Comparison of ENCODE assay signal across 24 mouse cellular contexts in genomic region chr4:46268564-46269247, GRCm38 (mm10).
DNase-seq lines count a peak whose midpoint lies in the region; ATAC-seq and TF ChIP-seq lines count a peak whose summit lies in the region.
"Had no signal": no experiment of that assay in that cellular context is flagged by ENCODE, and none has a peak within 500 bp of the region (broad histone marks: within the 10 kb centered on the region; RNA-seq: fewer than 3 reads in every experiment).

No protein-coding gene starts in this region.

- H3K4me1 ChIP-seq in kidney, embryonic 15.5 days: peaks cover 36% of the 10 kb centered on the region
- peaks cover 29% of the 10 kb centered on the region for H3K4me1 ChIP-seq in midbrain, embryonic 10.5 days
- no peaks in the 10 kb centered on the region for H3K4me1 ChIP-seq in midbrain, embryonic 16.5 days (ENCODE audit: control insufficient read depth, insufficient read depth, low read length)
- H3K4me1 ChIP-seq in heart, adult 2 months (ENCODE audit: control insufficient read depth, insufficient read depth, low read length): no peaks in the 10 kb centered on the region
- H3K4me1 ChIP-seq: liver, embryonic 13.5 days had no signal

- H3K4me3 ChIP-seq in kidney, embryonic 15.5 days (replicated peaks): no peak overlapping the region
- no peak overlapping the region for H3K4me3 ChIP-seq in midbrain, embryonic 10.5 days
- no peak overlapping the region for H3K4me3 ChIP-seq in midbrain, embryonic 16.5 days (ENCODE audit: low read depth, low read length)
- no peak overlapping the region for H3K4me3 ChIP-seq in heart, adult 2 months
- H3K4me3 ChIP-seq: hindbrain, embryonic 13.5 days; liver, embryonic 13.5 days; midbrain, embryonic 13.5 days; neural tube, embryonic 12.5 days had no signal

- TF ChIP-seq POLR2A in heart, adult 2 months (IDR thresholded peaks at IDR 0.05; ENCODE audit: insufficient read depth, low read depth, low read length): no peak

- TF ChIP-seq EP300 in heart, adult 2 months (IDR thresholded peaks at IDR 0.05; ENCODE audit: insufficient read depth, low read depth, low read length): no peak

- intact Hi-C loops in heart, adult 2 months (cut with DNase I): no loop called here

- WGBS in kidney, embryonic 15.5 days: 19% methylated on average over 6 of the region's 6 CpGs
- 32% methylated on average over 6 of the region's 6 CpGs for WGBS in midbrain, embryonic 10.5 days
- WGBS in midbrain, embryonic 16.5 days: 27% methylated on average over 6 of the region's 6 CpGs
- WGBS in heart, adult 2 months: 60% methylated on average over 6 of the region's 6 CpGs

- H3K9ac ChIP-seq in kidney, embryonic 15.5 days: no peak overlapping the region
- H3K9ac ChIP-seq in midbrain, embryonic 16.5 days (ENCODE audit: low read depth, low read length): no peak overlapping the region
- no peak overlapping the region for H3K9ac ChIP-seq in heart, adult 2 months (ENCODE audit: low read depth, low read length)
- H3K9ac ChIP-seq: hindbrain, embryonic 13.5 days; liver, embryonic 13.5 days; midbrain, embryonic 13.5 days; neural tube, embryonic 12.5 days had no signal

- no peaks in the 10 kb centered on the region for H3K27me3 ChIP-seq in kidney, embryonic 15.5 days
- peaks cover 74% of the 10 kb centered on the region for H3K27me3 ChIP-seq in midbrain, embryonic 10.5 days (ENCODE audit: low read depth, poor library complexity, severe bottlenecking)
- no peaks in the 10 kb centered on the region for H3K27me3 ChIP-seq in midbrain, embryonic 16.5 days (ENCODE audit: control insufficient read depth, insufficient read depth, low read depth, low read length)
- no peaks in the 10 kb centered on the region for H3K27me3 ChIP-seq in heart, adult 2 months (ENCODE audit: control insufficient read depth, insufficient read depth, low read length)
- H3K27me3 ChIP-seq: liver, embryonic 13.5 days; neural tube, embryonic 12.5 days had no signal

- 0 out of 2 replicates have a peak overlapping the region, but pooled peaks have one; percentile 3 for H3K4me2 ChIP-seq in kidney, embryonic 15.5 days
- no peak overlapping the region for H3K4me2 ChIP-seq in midbrain, embryonic 16.5 days (ENCODE audit: low read length)
- H3K4me2 ChIP-seq: hindbrain, embryonic 13.5 days; liver, embryonic 13.5 days; midbrain, embryonic 13.5 days; neural tube, embryonic 12.5 days had no signal

- H3K9me3 ChIP-seq in kidney, embryonic 15.5 days (replicated peaks): no peaks in the 10 kb centered on the region
- H3K9me3 ChIP-seq in midbrain, embryonic 10.5 days (replicated peaks): no peaks in the 10 kb centered on the region
- no peaks in the 10 kb centered on the region for H3K9me3 ChIP-seq in midbrain, embryonic 16.5 days (replicated peaks; ENCODE audit: control insufficient read depth, low read length, poor library complexity, severe bottlenecking)
- H3K9me3 ChIP-seq: hindbrain, embryonic 13.5 days; liver, embryonic 13.5 days; midbrain, embryonic 13.5 days; neural tube, embryonic 12.5 days had no signal

- peak; percentile 80 for ATAC-seq in kidney, embryonic 15.5 days (replicated peaks; ENCODE audit: low FRiP score)
- ATAC-seq in midbrain, embryonic 16.5 days: no peak
- ATAC-seq in CD4-positive, CD25-positive, alpha-beta regulatory T cell, adult 4 months: no peak
- ATAC-seq: activated CD4-positive, CD25-positive, alpha-beta regulatory T cell, adult 4 months; forebrain, embryonic 14.5 days; midbrain, embryonic 13.5 days had no signal

- DNase-seq in kidney, postnatal 25 days: no peak
- DNase-seq in midbrain, embryonic 10.5 days (ENCODE audit: low spot score): peak; percentile 19
- peak; percentile 53 for DNase-seq in hindlimb bud, embryonic 11.5 days (ENCODE audit: extremely low spot score, low read depth, low spot score)
- DNase-seq in heart, adult 2 months: no peak
- DNase-seq: adrenal gland, adult 8-10 months; cerebellum, adult 11-12 months; cerebellum, postnatal 10 days; gastrocnemius, postnatal 14 days; heart, adult 18-20 months; kidney, adult 8-10 months; liver, embryonic 13.5 days; lung, adult 2 months; right cerebral cortex, adult 18-20 months; right cerebral cortex, postnatal 4 days; thymus, postnatal 25 days had no signal

- H3K79me2 ChIP-seq in heart, adult 2 months (replicated peaks; ENCODE audit: control insufficient read depth, insufficient read depth, low read length): no peaks in the 10 kb centered on the region

- no peaks in the 10 kb centered on the region for H3K36me3 ChIP-seq in kidney, embryonic 15.5 days
- H3K36me3 ChIP-seq in midbrain, embryonic 10.5 days: no peaks in the 10 kb centered on the region
- H3K36me3 ChIP-seq in midbrain, embryonic 16.5 days (ENCODE audit: control insufficient read depth, insufficient read depth, low read length): no peaks in the 10 kb centered on the region
- H3K36me3 ChIP-seq in heart, adult 2 months (ENCODE audit: control insufficient read depth, insufficient read depth, low read length): no peaks in the 10 kb centered on the region
- H3K36me3 ChIP-seq: hindbrain, embryonic 13.5 days; liver, embryonic 13.5 days; midbrain, embryonic 13.5 days; neural tube, embryonic 12.5 days had no signal

- H3K27ac ChIP-seq in kidney, embryonic 15.5 days: peak overlapping the region; percentile 65
- no peak overlapping the region for H3K27ac ChIP-seq in midbrain, embryonic 10.5 days (replicated peaks)
- H3K27ac ChIP-seq in midbrain, embryonic 16.5 days (ENCODE audit: low read length): no peak overlapping the region
- H3K27ac ChIP-seq in heart, adult 2 months: no peak overlapping the region
- H3K27ac ChIP-seq: hindbrain, embryonic 13.5 days; liver, embryonic 13.5 days; macrophage; midbrain, embryonic 13.5 days; neural tube, embryonic 12.5 days had no signal

- no peak for TF ChIP-seq CTCF in heart, adult 2 months (IDR thresholded peaks at IDR 0.05)

Comparison
In these comparisons a context has a peak if more than half of its experiments do, and no peak if none do; other contexts are left out.
1. DNase-seq: peak in midbrain, embryonic 10.5 days (single experiment) and hindlimb bud, embryonic 11.5 days (single experiment); none in kidney, postnatal 25 days (0 of 2) and heart, adult 2 months (0 of 2).